Mouse (Mus musculus): Measurements from ENCODE around the gene Aknad1.

The Aknad1 gene

GRCm38 (mm10) chr3:108787754-108788454, 48.4 kb downstream of the Aknad1 start:
- no peak for DNase-seq (ENCODE audit: low spot score)

GRCm38 (mm10) chr3:108788455-108788794, 49.0 kb downstream of the Aknad1 start:
- no peak for DNase-seq (ENCODE audit: low spot score)

GRCm38 (mm10) chr3:108789299-108789698, 49.8 kb downstream of the Aknad1 start:
- no peak for DNase-seq (ENCODE audit: low spot score)

- no peak for DNase-seq (ENCODE audit: low spot score)
Observed at GRCm38 (mm10) chr3:108790499-108790898, 51.0 kb downstream of the Aknad1 start.

- no peak for DNase-seq (ENCODE audit: low spot score)
Observed at GRCm38 (mm10) chr3:108791054-108791706, 51.7 kb downstream of the Aknad1 start.

GRCm38 (mm10) chr3:108792420-108792819, 53.0 kb downstream of the Aknad1 start:
- no peak for DNase-seq (ENCODE audit: low spot score)

- no peak for DNase-seq (ENCODE audit: low spot score)
Observed at GRCm38 (mm10) chr3:108794780-108795179, 55.3 kb downstream of the Aknad1 start.

GRCm38 (mm10) chr3:108795554-108796299, 56.3 kb downstream of the Aknad1 start:
- DNase-seq (ENCODE audit: low spot score): no peak

- DNase-seq (ENCODE audit: low spot score): no peak
Observed at GRCm38 (mm10) chr3:108796386-108796785, 56.9 kb downstream of the Aknad1 start.

GRCm38 (mm10) chr3:108797723-108798122, 58.3 kb downstream of the Aknad1 start:
- no peak for DNase-seq (ENCODE audit: low spot score)

GRCm38 (mm10) chr3:108798375-108798774, 58.9 kb downstream of the Aknad1 start:
- no peak for DNase-seq (ENCODE audit: low spot score)

- DNase-seq (ENCODE audit: low spot score): no peak
Observed at GRCm38 (mm10) chr3:108805622-108806021, 66.2 kb downstream of the Aknad1 start.

GRCm38 (mm10) chr3:108810747-108811263, 71.3 kb downstream of the Aknad1 start:
- DNase-seq (ENCODE audit: low spot score): no peak

- no peak for DNase-seq (ENCODE audit: low spot score)
Observed at GRCm38 (mm10) chr3:108815631-108816030, 76.2 kb downstream of the Aknad1 start.

- DNase-seq (ENCODE audit: low spot score): no peak
Observed at GRCm38 (mm10) chr3:108830493-108830892, 91.0 kb downstream of the Aknad1 start.

- DNase-seq (ENCODE audit: low spot score): no peak
Observed at GRCm38 (mm10) chr3:108831750-108832149, 92.3 kb downstream of the Aknad1 start.
